Mouse (Mus musculus) A20 (cell line): ENCODE results near the gene Mill1.
"Not testable (repeated sequence)": the region's sequence is repeated elsewhere in the genome, so short reads cannot be mapped to it uniquely, and the experiment has no call there.

Experiments used
- DNase-seq: peaks from one replicate; pipeline ENCODE4 v3.0.0-alpha.2; 2011; ENCODE audit warnings: low read depth, low spot score

Mill1 gene

DNA sequence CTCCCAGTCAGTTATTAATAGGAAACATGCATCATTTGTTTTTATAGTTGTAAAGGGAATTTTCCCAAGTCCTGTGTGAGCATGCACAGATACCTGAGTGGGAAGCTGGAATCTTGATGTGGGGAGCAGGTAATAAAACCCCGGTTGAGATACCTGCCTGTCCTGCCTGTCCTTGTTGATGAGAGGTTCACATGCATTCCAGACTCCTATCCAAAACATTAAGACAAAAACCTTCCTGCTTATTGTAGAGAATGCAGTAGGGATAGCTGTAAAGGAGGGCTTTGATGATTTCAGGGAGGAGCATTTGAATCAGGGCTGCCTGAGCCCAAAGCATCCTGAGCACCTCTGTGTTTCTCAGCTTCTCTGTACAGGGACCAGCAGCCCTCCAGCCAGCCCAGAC is at the start of gene Mill1:
Gene Mill1 (plus strand): TSS at position 301 of the 400 bp plus-strand sequence.
- no peak for DNase-seq

DNA sequence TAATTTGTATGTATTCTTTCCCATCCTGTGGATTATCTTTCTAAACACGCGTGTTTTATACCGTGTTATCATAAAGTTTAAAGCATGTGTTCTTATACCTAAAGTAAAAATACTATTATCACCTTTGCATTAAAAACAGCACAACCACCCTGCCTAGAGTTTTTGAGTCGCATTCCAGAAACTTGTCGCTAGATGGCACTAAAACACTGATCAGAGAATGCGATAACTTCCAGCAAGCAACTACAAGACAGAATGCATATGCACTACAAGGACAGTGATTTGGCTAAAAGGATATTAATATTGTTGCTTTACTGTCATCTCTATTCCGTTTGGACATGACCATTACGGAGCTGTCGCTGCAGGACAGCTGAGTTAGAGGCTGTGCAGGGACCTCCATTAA is 34.2 kb upstream of the Mill1 start:
- DNase-seq, result no peak

DNA sequence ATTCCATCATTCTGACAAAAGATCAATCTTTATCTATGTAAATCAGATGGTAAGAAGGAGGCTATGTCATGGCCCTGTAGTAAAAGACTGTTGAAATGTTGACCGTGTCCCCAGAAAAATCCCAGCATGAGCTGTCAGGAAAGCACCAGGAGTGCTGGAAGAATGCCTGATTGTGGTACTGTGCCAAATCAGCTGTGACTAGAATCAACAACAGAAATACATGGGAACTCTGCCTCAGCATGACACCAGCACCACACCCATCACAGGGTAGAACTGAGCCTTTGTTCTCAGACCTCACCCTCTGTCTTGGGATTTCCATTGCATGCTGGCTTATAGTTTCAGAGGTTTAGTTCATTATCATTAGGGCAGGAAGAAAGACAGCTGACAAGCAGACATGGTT is 30.4 kb upstream of the Mill1 start:
- DNase-seq, result no peak

DNA sequence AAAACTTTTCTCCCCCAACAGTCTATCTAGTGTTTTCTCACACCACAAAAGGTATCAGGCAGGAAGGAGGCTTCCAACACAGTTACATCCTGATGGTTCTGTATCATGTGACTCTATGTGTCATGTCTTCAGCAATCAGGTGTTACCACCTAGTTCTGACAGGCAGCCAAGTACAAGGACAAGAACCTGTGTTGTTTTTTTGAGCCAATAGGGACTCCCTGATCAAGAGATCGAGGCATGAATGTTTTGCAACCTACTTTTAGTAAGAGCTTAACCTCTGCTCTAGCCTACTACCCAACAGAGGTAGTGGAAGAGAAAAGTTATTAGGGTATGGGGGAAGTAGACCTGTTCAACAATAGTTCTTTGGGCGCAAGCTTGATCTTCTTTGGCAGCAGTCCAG is 6.6 kb upstream of the Mill1 start:
- no peak for DNase-seq

DNA sequence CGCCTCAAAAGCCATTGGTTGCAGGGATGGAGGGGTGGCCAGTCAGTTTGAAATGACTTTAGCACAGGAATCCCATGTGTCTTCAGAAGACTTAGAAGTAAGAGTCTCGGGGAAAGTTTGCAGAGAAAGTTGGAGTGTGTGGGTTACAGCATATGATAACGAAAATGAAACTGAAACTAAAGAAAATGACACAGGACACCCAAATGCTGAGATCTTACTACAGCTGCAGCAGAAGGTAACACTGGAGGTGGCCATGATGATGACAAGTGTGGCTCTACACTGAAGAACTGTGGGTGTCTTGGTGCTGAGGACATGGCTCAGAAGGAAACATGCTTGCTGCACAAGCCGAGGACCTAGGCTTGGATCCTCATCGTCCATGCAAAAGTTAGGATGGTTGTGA is 3.9 kb upstream of the Mill1 start:
- DNase-seq, result no peak

DNA sequence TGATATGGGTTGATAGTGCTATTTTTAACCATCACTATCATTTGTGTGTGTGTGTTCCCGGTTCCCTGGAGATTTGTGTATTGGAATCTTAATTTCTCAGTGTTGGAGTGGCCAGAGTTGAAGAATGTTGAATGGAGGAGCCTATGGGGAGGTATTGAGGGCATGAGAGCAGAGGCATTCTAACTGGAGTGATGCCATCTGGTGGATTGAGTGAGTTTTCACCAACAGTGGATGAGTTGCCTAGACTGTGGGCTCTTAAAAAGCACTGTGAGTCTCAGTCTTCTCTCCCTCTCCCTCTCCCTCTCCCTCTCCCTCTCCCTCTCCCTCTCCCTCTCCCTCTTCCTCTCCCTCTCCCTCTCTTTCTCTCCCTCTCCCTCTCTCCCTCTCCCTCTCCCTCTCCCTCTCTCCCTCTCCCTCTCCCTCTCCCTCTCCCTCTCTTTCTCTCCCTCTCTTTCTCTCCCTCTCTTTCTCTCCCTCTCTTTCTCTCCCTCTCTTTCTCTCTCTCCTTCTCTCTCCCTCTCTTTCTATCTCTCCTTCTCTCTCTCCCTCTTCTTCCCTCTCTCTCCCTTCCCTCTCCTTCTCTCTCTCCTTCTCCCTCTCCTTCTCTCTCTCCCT is 1.1 kb upstream of the Mill1 start:
- not testable (repeated sequence) for DNase-seq

DNA sequence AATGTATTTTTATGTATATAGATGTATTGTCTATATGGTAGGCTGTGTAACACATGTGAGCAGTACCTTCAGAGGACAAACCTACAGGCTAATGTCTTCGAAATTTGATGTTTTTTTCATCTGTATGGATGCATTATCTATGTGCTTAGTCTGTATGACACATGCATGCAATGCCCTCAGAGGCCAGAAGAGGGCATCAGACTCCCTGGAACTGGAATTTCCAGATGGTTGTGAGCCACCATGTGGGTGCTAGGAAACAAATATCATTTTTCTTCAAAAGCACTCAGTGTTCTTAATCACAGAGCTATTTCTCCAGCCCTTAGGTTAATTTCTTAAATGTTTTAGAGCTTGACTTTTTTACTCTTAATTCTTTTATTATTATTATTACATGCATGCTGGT is 15.1 kb downstream of the Mill1 start:
- DNase-seq, result peak; percentile 1

DNA sequence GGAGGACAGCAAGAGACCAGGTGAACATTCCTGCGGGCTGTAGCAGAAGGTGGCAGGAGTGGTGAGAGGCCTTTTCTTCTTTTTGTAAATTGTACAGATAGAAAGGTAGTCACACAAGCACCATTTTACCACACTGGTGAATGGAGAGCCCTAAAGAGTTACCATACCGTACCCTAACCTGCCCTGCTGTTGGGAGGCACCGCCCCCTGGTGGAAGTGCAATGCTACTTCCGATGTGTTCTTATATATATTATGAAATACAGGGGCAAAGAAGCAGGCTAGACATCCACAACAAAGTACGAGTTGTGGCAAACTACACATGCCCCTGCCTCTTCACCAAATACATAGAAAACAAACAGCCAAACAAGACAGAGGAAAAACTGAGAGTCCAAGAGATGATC is 19.9 kb downstream of the Mill1 start:
- peak; percentile 1 for DNase-seq
